ENCODE assay signal across 18 mouse cellular contexts in the genomic region with DNA sequence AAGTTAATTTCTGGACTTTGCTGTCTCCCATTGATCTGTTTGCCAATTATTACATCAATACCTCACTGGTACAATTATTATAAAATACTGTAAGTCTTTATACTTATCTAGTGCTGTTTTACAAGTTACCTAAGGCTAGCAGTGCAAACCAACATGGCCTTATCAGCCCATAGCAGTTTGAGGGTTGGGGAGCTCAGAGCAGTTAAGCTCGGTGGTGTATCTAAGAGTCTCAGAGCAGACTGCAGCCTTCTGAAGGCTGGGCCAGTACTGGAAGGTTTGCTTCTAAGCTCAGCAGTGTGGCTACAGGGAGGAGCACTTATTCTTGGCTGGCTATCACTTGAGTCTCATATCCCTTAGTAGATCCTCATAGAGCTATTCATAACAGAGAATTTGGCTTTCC.
DNase-seq lines count a peak whose midpoint lies in the region; ATAC-seq and TF ChIP-seq lines count a peak whose summit lies in the region.
"Had no signal": no experiment of that assay in that cellular context is flagged by ENCODE, and none has a peak within 500 bp of the region (broad histone marks: within the 10 kb centered on the region; RNA-seq: fewer than 3 reads in every experiment).

No protein-coding gene starts in this region.

- WGBS in heart, embryonic 10.5 days: 48% methylated on average over 1 of the region's 1 CpGs
- WGBS in liver, postnatal 0 days (ENCODE audit: insufficient replicate concordance): 55% methylated on average over 1 of the region's 1 CpGs

- H3K9ac ChIP-seq in MEL (ENCODE audit: control insufficient read depth, low read depth, low read length, poor library complexity, severe bottlenecking): peak overlapping the region; percentile 41; the same call in 1 of the 2 replicates
- H3K9ac ChIP-seq in liver, postnatal 0 days (replicated peaks): no peak overlapping the region

- peak; percentile 88 for DNase-seq in heart, embryonic 10.5 days (ENCODE audit: low spot score)
- DNase-seq in heart, adult 8-10 months (ENCODE audit: low spot score): no peak
- DNase-seq in MEL (ENCODE audit: low read depth, low spot score): peak; percentile 96
- peak; percentile 47 for DNase-seq in liver, postnatal 0 days
- no peak for DNase-seq in lung, postnatal 10 days
- DNase-seq in frontal cortex, postnatal 36 days (ENCODE audit: low spot score in 2 of 2): no peak
- no peak for DNase-seq in cerebellum, adult 11 months
- DNase-seq: adrenal gland, adult 2 months; cerebellum, postnatal 10 days; heart, postnatal 14 days; kidney, adult 9 months; layer of hippocampus, postnatal 36 days; lung, adult 18-20 months; right cerebral cortex, postnatal 25 days had no signal

- no peaks in the 10 kb centered on the region for H3K27me3 ChIP-seq in heart, embryonic 10.5 days (ENCODE audit: insufficient read depth, poor library complexity, severe bottlenecking)
- H3K27me3 ChIP-seq in MEL (ENCODE audit: control insufficient read depth in 1 of 2, insufficient read depth in 2 of 2, low read length in 2 of 2): no peaks in the 10 kb centered on the region
- no peaks in the 10 kb centered on the region for H3K27me3 ChIP-seq in liver, postnatal 0 days (ENCODE audit: insufficient read depth, low read length)

- ATAC-seq in erythroid progenitor cell, adult 5-6 weeks (replicated peaks; ENCODE audit: low FRiP score, poor library complexity, severe bottlenecking): peak; percentile 79
- ATAC-seq in liver, postnatal 0 days: peak; percentile 94
- ATAC-seq: hindbrain, embryonic 16.5 days; midbrain, embryonic 16.5 days had no signal

- no peaks in the 10 kb centered on the region for H3K36me3 ChIP-seq in heart, embryonic 10.5 days
- peaks cover 0 to 51% of the 10 kb centered on the region in 2 experiments; a peak in 2 of 4 replicates for H3K36me3 ChIP-seq in MEL (ENCODE audit: control insufficient read depth in 1 of 2, insufficient read depth in 2 of 2, low read length in 2 of 2)
- H3K36me3 ChIP-seq in liver, postnatal 0 days (replicated peaks; ENCODE audit: insufficient read depth, low read length): no peaks in the 10 kb centered on the region

- TF ChIP-seq CTCF in MEL (IDR thresholded peaks at IDR 0.05 in 2 of 3, conservative IDR thresholded peaks at IDR 0.05 in 1 of 3; ENCODE audit: control insufficient read depth in 1 of 3, insufficient read depth in 1 of 3, low read depth in 2 of 3, low read length in 3 of 3, poor library complexity in 1 of 3, severe bottlenecking in 1 of 3): no peak
- no peak for TF ChIP-seq CTCF in liver, postnatal 0 days (IDR thresholded peaks at IDR 0.05; ENCODE audit: low read depth)

- no peak overlapping the region; the same call in 1 of the 2 replicates for H3K27ac ChIP-seq in heart, embryonic 10.5 days
- H3K27ac ChIP-seq in MEL (ENCODE audit: control insufficient read depth, low read depth, low read length): peak overlapping the region; percentile 94
- H3K27ac ChIP-seq in liver, postnatal 0 days (ENCODE audit: low read depth): peak overlapping the region; percentile 89
- H3K27ac ChIP-seq: macrophage had no signal

- peaks cover 30% of the 10 kb centered on the region for H3K4me1 ChIP-seq in heart, embryonic 10.5 days
- peaks cover 32 to 43% of the 10 kb centered on the region in 2 experiments for H3K4me1 ChIP-seq in MEL (ENCODE audit: control insufficient read depth in 1 of 2, insufficient read depth in 2 of 2, low read length in 2 of 2)
- peaks cover 29% of the 10 kb centered on the region for H3K4me1 ChIP-seq in liver, postnatal 0 days (ENCODE audit: insufficient read depth)

- TF ChIP-seq POLR2A in MEL (IDR thresholded peaks at IDR 0.05; ENCODE audit: control insufficient read depth in 1 of 2, insufficient read depth in 1 of 2, low read depth in 1 of 2, low read length in 2 of 2, poor library complexity in 1 of 2): peak; percentile 40 to 71; a peak in 2 of 4 replicates

- peak overlapping the region; percentile 40; the same call in 1 of the 2 replicates for H3K4me2 ChIP-seq in liver, postnatal 0 days (ENCODE audit: low read depth, low read length)

- H3K4me3 ChIP-seq in heart, embryonic 10.5 days: no peak overlapping the region
- 0 out of 4 replicates have a peak overlapping the region, but pooled peaks of 1 of the 2 experiments have one; percentile 1 for H3K4me3 ChIP-seq in MEL (ENCODE audit: control insufficient read depth in 1 of 2, insufficient read depth in 1 of 2, low read depth in 2 of 2, low read length in 2 of 2)
- no peak overlapping the region for H3K4me3 ChIP-seq in liver, postnatal 0 days (ENCODE audit: low read depth, low read length)

- no peaks in the 10 kb centered on the region for H3K79me2 ChIP-seq in MEL (ENCODE audit: control insufficient read depth, insufficient read depth, low read length, poor library complexity)

- no peaks in the 10 kb centered on the region for H3K9me3 ChIP-seq in heart, embryonic 10.5 days
- no peaks in the 10 kb centered on the region for H3K9me3 ChIP-seq in MEL (replicated peaks; ENCODE audit: insufficient read depth, low read length)
- no peaks in the 10 kb centered on the region for H3K9me3 ChIP-seq in liver, postnatal 0 days (ENCODE audit: low read length)

- TF ChIP-seq RAD21 in MEL (IDR thresholded peaks at IDR 0.05; ENCODE audit: low read depth, low read length): no peak; the same call in none of the 2 replicates

- TF ChIP-seq EP300 in MEL (IDR thresholded peaks at IDR 0.05; ENCODE audit: low read depth in 1 of 2, low read length in 2 of 2): peak; percentile 95 to 98
- TF ChIP-seq EP300 in liver, postnatal 0 days (IDR thresholded peaks at IDR 0.05; ENCODE audit: low read depth): peak; percentile 97

TF ChIP-seq in MEL, 35 proteins besides CTCF, POLR2A, EP300 and RAD21:
- TF ChIP-seq NELFE (IDR thresholded peaks at IDR 0.05; ENCODE audit: low read depth, low read length) (peak; percentile 42; the same call in 1 of the 2 replicates), USF1 (IDR thresholded peaks at IDR 0.05; ENCODE audit: low read depth, low read length) (no peak), MAZ (IDR thresholded peaks at IDR 0.05; ENCODE audit: low read depth, low read length) (peak; percentile 70), E2F4 (IDR thresholded peaks at IDR 0.05; ENCODE audit: borderline replicate concordance, low read depth, low read length) (no peak), POLR2AphosphoS2 (IDR thresholded peaks at IDR 0.05; ENCODE audit: low read length) (no peak), RCOR1 (IDR thresholded peaks at IDR 0.05; ENCODE audit: low read depth, low read length) (peak; percentile 64), ZNF384 (IDR thresholded peaks at IDR 0.05; ENCODE audit: low read depth, low read length) (no peak), MXI1 (IDR thresholded peaks at IDR 0.05; ENCODE audit: low read depth, low read length) (no peak), ZMIZ1 (IDR thresholded peaks at IDR 0.05; ENCODE audit: low read depth, low read length) (peak; percentile 60; the same call in 1 of the 2 replicates), TBP (IDR thresholded peaks at IDR 0.05; ENCODE audit: low read depth, low read length) (peak; percentile 92), POLR2AphosphoS5 (IDR thresholded peaks at IDR 0.05; ENCODE audit: borderline replicate concordance, low read depth, low read length) (no peak), TAL1 (IDR thresholded peaks at IDR 0.05; ENCODE audit: low read length) (peak; percentile 92), HCFC1 (IDR thresholded peaks at IDR 0.05; ENCODE audit: low read depth, low read length) (0 out of 2 replicates have a peak, but pooled peaks have one; percentile 44), UBTF (IDR thresholded peaks at IDR 0.05; ENCODE audit: borderline replicate concordance, insufficient read depth, low read depth, low read length) (peak; percentile 71; the same call in 1 of the 2 replicates), NRF1 (IDR thresholded peaks at IDR 0.05; ENCODE audit: insufficient read depth, low read depth, low read length, poor library complexity, severe bottlenecking) (no peak), MAFK (IDR thresholded peaks at IDR 0.05; ENCODE audit: borderline replicate concordance, low read depth, low read length) (no peak; the same call in 1 of the 2 replicates), SIN3A (IDR thresholded peaks at IDR 0.05; ENCODE audit: low read length) (peak; percentile 89), GABPA (IDR thresholded peaks at IDR 0.05; ENCODE audit: low read depth, low read length) (no peak), ZC3H11A (IDR thresholded peaks at IDR 0.05; ENCODE audit: low read depth, low read length) (no peak), JUND (IDR thresholded peaks at IDR 0.05; ENCODE audit: low read depth, low read length) (peak; percentile 66; the same call in 1 of the 2 replicates), USF2 (IDR thresholded peaks at IDR 0.05; ENCODE audit: borderline replicate concordance in 1 of 2, insufficient read depth in 1 of 2, low read depth in 1 of 2, low read length in 2 of 2) (no peak), ZKSCAN1 (IDR thresholded peaks at IDR 0.05; ENCODE audit: low read depth, low read length) (no peak), GATA1 (IDR thresholded peaks at IDR 0.05; ENCODE audit: low read depth, low read length) (peak; percentile 96), MYC (IDR thresholded peaks at IDR 0.05; ENCODE audit: low read depth, low read length) (0 out of 2 replicates have a peak, but pooled peaks have one; percentile 60), SMC3 (IDR thresholded peaks at IDR 0.05; ENCODE audit: low read depth, low read length) (0 out of 2 replicates have a peak, but pooled peaks have one; percentile 20), MAX (IDR thresholded peaks at IDR 0.05; ENCODE audit: low read length) (0 out of 2 replicates have a peak, but pooled peaks have one; percentile 6), KAT2A (conservative IDR thresholded peaks at IDR 0.05; ENCODE audit: low read depth, low read length) (no peak), BHLHE40 (IDR thresholded peaks at IDR 0.05; ENCODE audit: borderline replicate concordance, low read depth, low read length) (peak; percentile 32; the same call in 1 of the 2 replicates), ETS1 (IDR thresholded peaks at IDR 0.05; ENCODE audit: low read depth, low read length) (peak; percentile 88), CHD1 (IDR thresholded peaks at IDR 0.05; ENCODE audit: low read depth, low read length) (no peak), MYB (IDR thresholded peaks at IDR 0.05; ENCODE audit: low read depth, low read length) (peak; percentile 95), TCF12 (IDR thresholded peaks at IDR 0.05; ENCODE audit: low read depth, low read length) (peak; percentile 97), MEF2A (IDR thresholded peaks at IDR 0.05; ENCODE audit: extremely low read depth, insufficient replicate concordance, low read depth, low read length, poor library complexity, severe bottlenecking) (peak; percentile 47; the same call in 1 of the 2 replicates)
TF ChIP-seq in MEL: peak in this region for 19.

Comparison
In these comparisons a context has a peak if more than half of its experiments do, and no peak if none do; other contexts are left out.
1. DNase-seq: peak in heart, embryonic 10.5 days (single experiment), MEL (single experiment) and liver, postnatal 0 days (single experiment); none in heart, adult 8-10 months (single experiment), lung, postnatal 10 days (single experiment), frontal cortex, postnatal 36 days (0 of 2) and cerebellum, adult 11 months (single experiment).